Mouse (Mus musculus): ENCODE results near the gene Homer1.

Gene Homer1

GRCm38 (mm10) chr13:93399710-93400216, 100.3 kb downstream of the Homer1 start:
- no peak for DNase-seq (ENCODE audit: low spot score in 2 of 2)

GRCm38 (mm10) chr13:93401947-93402346, 102.5 kb downstream of the Homer1 start:
- DNase-seq (ENCODE audit: low spot score in 2 of 2) = no peak

GRCm38 (mm10) chr13:93406855-93407254, 107.4 kb downstream of the Homer1 start:
- DNase-seq (ENCODE audit: low spot score in 2 of 2) = no peak

GRCm38 (mm10) chr13:93410343-93410742, 110.9 kb downstream of the Homer1 start:
- no peak for DNase-seq (ENCODE audit: low spot score in 2 of 2)

- no peak for DNase-seq (ENCODE audit: low spot score in 2 of 2)
Observed at GRCm38 (mm10) chr13:93415055-93415454, 115.6 kb downstream of the Homer1 start.

- no peak for DNase-seq (ENCODE audit: low spot score in 2 of 2)
Observed at GRCm38 (mm10) chr13:93418292-93418691, 118.9 kb downstream of the Homer1 start.

GRCm38 (mm10) chr13:93419779-93420178, 120.3 kb downstream of the Homer1 start:
- no peak for DNase-seq (ENCODE audit: low spot score in 2 of 2)

GRCm38 (mm10) chr13:93423224-93423623, 123.8 kb downstream of the Homer1 start:
- DNase-seq (ENCODE audit: low spot score in 2 of 2) = no peak

- DNase-seq (ENCODE audit: low spot score in 2 of 2) = peak; percentile 32 to 40
Observed at GRCm38 (mm10) chr13:93427920-93428876, 128.8 kb downstream of the Homer1 start.

- DNase-seq (ENCODE audit: low spot score in 2 of 2) = no peak
Observed at GRCm38 (mm10) chr13:93429205-93429604, 129.8 kb downstream of the Homer1 start.

- no peak for DNase-seq (ENCODE audit: low spot score in 2 of 2)
Observed at GRCm38 (mm10) chr13:93440167-93440566, 140.7 kb downstream of the Homer1 start.

- DNase-seq (ENCODE audit: low spot score in 2 of 2) = no peak
Observed at GRCm38 (mm10) chr13:93453275-93453674, 153.8 kb downstream of the Homer1 start.

Data from spleen, postnatal 10 days (tissue).